Mouse (Mus musculus): ENCODE data around the gene Cd244a. TPM values are rescaled to one million over a fixed set of nuclear protein-coding genes. Genes with fewer than 3 reads are reported as not detected.

Gene Cd244a
- total RNA-seq, 2 experiments from 2014 or later = 0.38 to 0.50 TPM

GRCm38 (mm10) chr1:171646429-171646940, 87.5 kb downstream of the Cd244a start:
- intact Hi-C loops (cut with DNase I) = no loop called here
- no peak for DNase-seq

- intact Hi-C loops (cut with DNase I) = no loop called here
- no peak for DNase-seq
Measured at GRCm38 (mm10) chr1:171647716-171648115, 88.7 kb downstream of the Cd244a start.

GRCm38 (mm10) chr1:171648840-171649239, 89.8 kb downstream of the Cd244a start:
- no peak for DNase-seq
- intact Hi-C loops (cut with DNase I) = no loop called here

GRCm38 (mm10) chr1:171652734-171653133, 93.7 kb downstream of the Cd244a start, which contains the start of gene Slamf7:
Gene Slamf7, minus strand, starts transcription at chr1:171653035.
- DNase-seq = no peak
- intact Hi-C loops (cut with DNase I) = no loop called here

GRCm38 (mm10) chr1:171658561-171658991, 99.6 kb downstream of the Cd244a start:
- no peak for DNase-seq
- intact Hi-C loops (cut with DNase I) = no loop called here

Small RNAs within 50 kb of the gene (microRNA-seq; reads per million reads assigned to microRNA genes)
- 0 reads per million in 2 experiments for gene Mir7683 (ENCODE audit: borderline number of aligned reads in 2 of 2)

Other genes starting within 250 kb of the Cd244a start
- 10 to 100 TPM; 21.3 to 24.2 TPM for gene Dedd, start 230.0 kb upstream of the Cd244a start, total RNA-seq (2021)
- gene Nit1, start 213.5 kb upstream of the Cd244a start, total RNA-seq (2021) = 10 to 100 TPM; 27.7 to 28.4 TPM
- 10 to 100 TPM; 79.4 to 95.6 TPM for gene Pfdn2, start 213.5 kb upstream of the Cd244a start, total RNA-seq (2021)
- gene Klhdc9, start 198.4 kb upstream of the Cd244a start, total RNA-seq (2021) = not detected
- under 1 TPM; 0.08 to 0.30 TPM for gene Nectin4, start 189.1 kb upstream of the Cd244a start, total RNA-seq (2021)
- gene Arhgap30, start 170.2 kb upstream of the Cd244a start, total RNA-seq (2021) = 1 to 10 TPM; 2.7 to 2.9 TPM
- 10 to 100 TPM; 41.0 to 52.1 TPM for gene Usf1, start 147.9 kb upstream of the Cd244a start, total RNA-seq (2021)
- gene Tstd1, start 140.3 kb upstream of the Cd244a start, total RNA-seq (2021) = 1 to 10 TPM; 1.2 to 1.6 TPM
- 10 to 100 TPM; 38.7 to 43.2 TPM for gene F11r, start 121.7 kb upstream of the Cd244a start, total RNA-seq (2021)
- gene Alyref2, start 55.7 kb upstream of the Cd244a start, total RNA-seq (2021) = 1 to 10 TPM; 2.1 to 3.3 TPM
- gene Itln1, start 23.9 kb upstream of the Cd244a start, total RNA-seq (2021) = not detected
- gene Ly9, start 48.2 kb downstream of the Cd244a start, total RNA-seq (2021) = under 1 TPM; 0.19 to 0.38 TPM
- gene Slamf7, start 93.8 kb downstream of the Cd244a start, total RNA-seq (2021) = under 1 TPM; 0.28 to 0.38 TPM
- gene Cd48, start 122.8 kb downstream of the Cd244a start, total RNA-seq (2021) = 1 to 10 TPM; 2.4 to 2.7 TPM
- under 1 TPM; 0.57 to 0.58 TPM for gene Slamf1, start 207.9 kb downstream of the Cd244a start, total RNA-seq (2021)

Measured in heart, postnatal 36 days (tissue).